Mouse (Mus musculus) A20 (cell line): ENCODE results near the gene Ctnnb1.

Experiments
- DNase-seq: peaks from one replicate; pipeline ENCODE4 v3.0.0-alpha.2; 2011; ENCODE audit warnings: low read depth, low spot score

Gene Ctnnb1

GRCm38 (mm10) chr9:121000641-121001320 lies 71.8 kb downstream of the Ctnnb1 start:
- no peak for DNase-seq

- no peak for DNase-seq
These were observed 72.9 kb downstream of the Ctnnb1 start for GRCm38 (mm10) chr9:121001681-121002540.

GRCm38 (mm10) chr9:121005961-121006360 lies 76.9 kb downstream of the Ctnnb1 start:
- no peak for DNase-seq
